Mouse (Mus musculus): Measurements from ENCODE around the gene Hist1h3c.
"Not testable (repeated sequence)": the region's sequence is repeated elsewhere in the genome, so short reads cannot be mapped to it uniquely, and the experiment has no call there.

Hist1h3c gene

GRCm38 (mm10) chr13:23756790-23757189 is 11.4 kb upstream of the Hist1h3c start, which contains the start of gene Hist1h4b:
Gene Hist1h4b (plus strand): TSS chr13:23757013.
- peak; percentile 89 for DNase-seq

GRCm38 (mm10) chr13:23755000-23755399 is 9.6 kb upstream of the Hist1h3c start:
- no peak for DNase-seq

- no peak for DNase-seq
These were observed 8.1 kb upstream of the Hist1h3c start for GRCm38 (mm10) chr13:23753314-23754078.

GRCm38 (mm10) chr13:23752742-23753172 is 7.4 kb upstream of the Hist1h3c start:
- DNase-seq, result no peak

GRCm38 (mm10) chr13:23752067-23752741 is 6.8 kb upstream of the Hist1h3c start, which contains the start of gene Hist1h3b:
Gene Hist1h3b (plus strand): TSS chr13:23752267.
- peak; percentile 67 for DNase-seq

GRCm38 (mm10) chr13:23751478-23751956 is 6.1 kb upstream of the Hist1h3c start:
- DNase-seq, result no peak

- DNase-seq, result not testable (repeated sequence)
These were observed 5.6 kb upstream of the Hist1h3c start, which contains the start of gene Hist1h2ab for GRCm38 (mm10) chr13:23750839-23751477. Gene Hist1h2ab (plus strand): TSS chr13:23751126.

GRCm38 (mm10) chr13:23749563-23750121 is 4.2 kb upstream of the Hist1h3c start:
- DNase-seq, result no peak

- DNase-seq, result no peak
These were observed 2.5 kb upstream of the Hist1h3c start for GRCm38 (mm10) chr13:23747892-23748288.

- no peak for DNase-seq
These were observed 1.9 kb upstream of the Hist1h3c start for GRCm38 (mm10) chr13:23747081-23747891.

- peak; percentile 58 for DNase-seq
These were observed 1.0 kb upstream of the Hist1h3c start, which contains the start of gene Hist1h2bb for GRCm38 (mm10) chr13:23746201-23747080. Gene Hist1h2bb (plus strand): TSS chr13:23746734.

GRCm38 (mm10) chr13:23744421-23745380 is 701 bp downstream of the Hist1h3c start:
- DNase-seq, result no peak

GRCm38 (mm10) chr13:23743963-23744362 is 1.4 kb downstream of the Hist1h3c start:
- no peak for DNase-seq

GRCm38 (mm10) chr13:23743215-23743614 is 2.2 kb downstream of the Hist1h3c start:
- DNase-seq, result no peak

GRCm38 (mm10) chr13:23742007-23742406 is 3.4 kb downstream of the Hist1h3c start:
- DNase-seq, result no peak

- DNase-seq, result no peak
These were observed 4.5 kb downstream of the Hist1h3c start for GRCm38 (mm10) chr13:23740910-23741309.

GRCm38 (mm10) chr13:23740256-23740840 is 5.1 kb downstream of the Hist1h3c start:
- DNase-seq, result no peak

GRCm38 (mm10) chr13:23739922-23740252 is 5.5 kb downstream of the Hist1h3c start:
- DNase-seq, result no peak

Data from kidney, adult 11 months (tissue).